Mouse (Mus musculus) lung, postnatal 0 days (tissue): ENCODE results near the gene Msl1.

ENCODE experiments used
- CTCF ChIP-seq: IDR thresholded peaks from 2 replicates; pipeline ENCODE4 v1.5.1; 2016; ENCODE audit warnings: antibody characterized with exemption, mild to moderate bottlenecking
- EP300 ChIP-seq: IDR thresholded peaks from 2 replicates; pipeline ENCODE4 v1.6.1; 2016; ENCODE audit warnings: antibody characterized with exemption, mild to moderate bottlenecking, control low read depth

- TF ChIP-seq CTCF (no peak), EP300 (no peak)
These were observed 3.9 kb upstream of the Msl1 start for GRCm38 (mm10) chr11:98791448-98791847.
